Mouse (Mus musculus): ENCODE results near the gene Pde3b. TPM values are rescaled to one million over a fixed set of nuclear protein-coding genes. Genes with fewer than 3 reads are reported as not detected.
"Not testable (repeated sequence)": the region's sequence is repeated elsewhere in the genome, so short reads cannot be mapped to it uniquely, and the experiment has no call there.

Gene Pde3b
- polyA plus RNA-seq, 1 experiment, result 8.1 TPM

GRCm38 (mm10) chr7:114477884-114478283, 62.8 kb downstream of the Pde3b start:
- no peak for DNase-seq (ENCODE audit: extremely low spot score in 1 of 2, low spot score in 1 of 2)

GRCm38 (mm10) chr7:114478901-114479300, 63.8 kb downstream of the Pde3b start:
- no peak for DNase-seq (ENCODE audit: extremely low spot score in 1 of 2, low spot score in 1 of 2)

DNA sequence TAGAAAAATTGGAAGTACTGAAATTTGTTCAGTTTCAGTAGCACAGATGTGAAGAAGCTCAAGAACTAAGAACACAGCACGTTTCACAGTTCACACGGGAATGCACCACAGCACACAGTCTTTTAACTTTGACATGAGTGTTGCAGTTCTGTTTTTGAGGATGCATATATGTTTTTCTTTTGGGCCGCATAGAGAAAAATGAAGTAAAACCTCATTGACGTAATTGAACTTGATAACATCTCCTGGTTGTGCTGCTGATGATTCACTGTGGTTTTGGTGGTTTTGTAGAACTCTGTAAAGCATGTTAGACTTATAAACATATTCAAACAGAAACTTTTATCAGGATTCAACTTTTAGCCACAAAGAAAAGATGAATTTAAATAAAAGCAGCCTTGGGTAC, 64.7 kb downstream of the Pde3b start:
- no peak for DNase-seq (ENCODE audit: extremely low spot score in 1 of 2, low spot score in 1 of 2)

DNA sequence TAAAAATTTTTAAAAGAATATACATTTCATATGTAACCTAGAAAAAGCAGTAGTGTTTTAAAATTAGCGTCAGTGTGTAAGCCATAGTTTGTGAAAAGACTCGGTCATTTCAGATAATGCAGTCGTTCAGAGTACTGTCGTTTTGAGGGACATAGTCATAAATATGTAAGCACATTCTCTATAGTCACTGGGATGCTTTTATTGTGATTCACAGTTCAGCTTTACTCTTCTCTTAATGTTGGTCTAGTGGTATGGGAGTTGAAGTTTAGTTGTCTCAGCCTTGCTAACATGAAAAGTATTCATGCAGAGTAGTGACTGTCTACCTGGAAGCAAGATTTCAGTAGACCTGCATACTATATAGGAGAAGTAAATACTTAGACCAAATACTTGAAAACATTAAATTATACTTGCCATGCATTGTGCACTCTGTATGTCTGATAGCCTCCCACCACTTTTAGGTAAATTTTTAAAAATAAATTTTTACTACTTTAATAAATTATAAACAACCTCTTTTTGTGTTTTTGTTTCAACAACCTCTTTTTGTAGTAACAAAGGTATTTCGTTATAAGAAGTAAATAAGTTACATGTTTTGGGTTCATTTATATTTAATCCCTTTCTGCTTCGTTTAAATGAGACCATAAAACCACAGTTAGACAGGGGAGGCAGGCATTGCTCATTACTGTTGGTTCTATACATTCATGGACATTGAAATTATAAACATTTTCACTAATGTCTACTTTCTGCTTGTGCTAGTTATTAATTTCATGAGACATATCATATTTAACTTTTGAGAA, 65.3 kb downstream of the Pde3b start:
- no peak for DNase-seq (ENCODE audit: extremely low spot score in 1 of 2, low spot score in 1 of 2)

DNA sequence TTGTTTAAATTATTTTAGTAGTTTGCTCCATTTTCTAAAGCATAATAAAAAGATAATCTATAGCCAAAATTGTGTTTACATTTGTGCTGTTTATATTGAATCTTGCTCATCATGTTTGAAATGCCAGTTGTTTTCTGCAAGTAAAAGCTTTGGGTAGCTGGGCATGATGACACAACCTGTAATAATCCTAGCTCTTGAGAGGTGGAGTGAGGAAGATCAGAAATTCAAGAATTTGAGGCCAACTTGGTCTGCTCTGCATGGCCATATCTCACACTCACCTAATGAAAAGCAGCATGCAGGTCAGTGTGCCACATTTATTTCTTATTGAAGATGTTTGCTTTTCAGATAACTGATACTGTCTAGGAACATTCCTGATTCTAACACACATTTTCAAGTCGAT, 65.9 kb downstream of the Pde3b start:
- no peak for DNase-seq (ENCODE audit: extremely low spot score in 1 of 2, low spot score in 1 of 2)

DNA sequence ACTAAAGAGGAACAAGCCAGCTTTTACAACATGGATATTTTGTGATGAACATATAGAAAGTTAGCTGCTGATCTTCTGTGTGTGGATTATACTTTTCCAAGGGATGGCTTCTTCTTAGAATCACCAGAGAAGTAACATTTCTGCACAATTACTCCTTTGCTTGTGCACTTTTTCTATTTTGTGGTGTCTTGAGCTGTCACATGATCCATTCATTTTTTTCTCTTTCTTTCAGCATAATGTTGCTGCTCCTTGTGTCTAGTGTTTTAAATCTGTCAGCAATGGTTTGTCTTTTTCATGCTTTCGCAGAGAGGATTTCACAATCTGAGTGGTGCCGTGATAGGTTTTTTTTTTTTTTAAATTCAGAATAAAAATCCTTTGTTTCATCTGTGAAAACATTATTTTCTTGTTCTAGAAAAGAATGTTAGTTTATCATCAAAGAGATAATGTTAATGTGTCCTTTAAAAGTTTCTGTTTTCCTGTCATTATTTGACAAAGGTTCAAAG, 66.4 kb downstream of the Pde3b start:
- no peak for DNase-seq (ENCODE audit: extremely low spot score in 1 of 2, low spot score in 1 of 2)

GRCm38 (mm10) chr7:114492540-114492939, 77.5 kb downstream of the Pde3b start:
- no peak for DNase-seq (ENCODE audit: extremely low spot score in 1 of 2, low spot score in 1 of 2)

GRCm38 (mm10) chr7:114494033-114494432, 79.0 kb downstream of the Pde3b start:
- DNase-seq (ENCODE audit: extremely low spot score in 1 of 2, low spot score in 1 of 2), result peak; percentile 2 to 41

- DNase-seq (ENCODE audit: extremely low spot score in 1 of 2, low spot score in 1 of 2), result peak in 1 of 2 experiments; percentile 12
Observed at GRCm38 (mm10) chr7:114499293-114499692, 84.2 kb downstream of the Pde3b start.

DNA sequence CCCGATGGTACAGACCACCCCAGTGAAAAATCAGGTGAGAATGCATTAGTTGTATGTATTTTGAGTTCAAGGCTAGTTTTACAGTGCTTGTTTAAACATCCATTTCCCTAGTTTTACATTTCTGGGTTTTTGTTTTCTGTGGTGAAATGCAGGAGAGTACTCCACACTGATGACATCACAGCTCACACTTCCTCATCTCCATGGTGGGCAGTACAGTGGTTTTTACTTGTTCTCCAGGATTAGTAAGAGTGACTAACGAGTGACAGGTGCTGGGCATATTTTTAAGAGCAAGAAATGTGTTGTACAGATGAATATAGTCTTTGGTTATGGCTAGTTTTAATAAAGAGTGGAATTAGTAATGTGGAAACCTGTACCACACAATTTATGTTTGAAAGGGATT, 93.8 kb downstream of the Pde3b start:
- DNase-seq (ENCODE audit: extremely low spot score in 1 of 2, low spot score in 1 of 2), result no peak

DNA sequence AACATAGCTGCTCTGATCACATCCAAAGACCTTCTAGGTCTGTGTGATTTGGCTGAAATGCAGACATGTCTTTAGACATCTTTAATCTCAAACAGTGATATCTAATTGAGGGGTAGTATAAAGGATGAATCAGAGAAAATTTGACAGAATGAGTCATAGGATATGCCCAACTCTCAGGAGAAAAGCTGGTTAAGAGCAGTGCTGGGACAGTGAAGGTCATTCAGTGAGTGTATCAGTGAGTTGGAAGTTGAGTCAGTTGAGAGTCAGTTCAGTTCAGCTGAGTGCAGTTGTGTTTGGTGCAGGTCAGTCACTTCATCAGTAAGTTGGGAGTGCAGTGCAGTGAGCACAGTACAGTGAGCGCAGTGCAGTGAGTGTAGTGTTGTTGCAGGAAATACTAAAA, 105.0 kb downstream of the Pde3b start:
- no peak for DNase-seq (ENCODE audit: extremely low spot score in 1 of 2, low spot score in 1 of 2)

GRCm38 (mm10) chr7:114526245-114526644, 111.2 kb downstream of the Pde3b start:
- DNase-seq (ENCODE audit: extremely low spot score in 1 of 2, low spot score in 1 of 2), result no peak

DNA sequence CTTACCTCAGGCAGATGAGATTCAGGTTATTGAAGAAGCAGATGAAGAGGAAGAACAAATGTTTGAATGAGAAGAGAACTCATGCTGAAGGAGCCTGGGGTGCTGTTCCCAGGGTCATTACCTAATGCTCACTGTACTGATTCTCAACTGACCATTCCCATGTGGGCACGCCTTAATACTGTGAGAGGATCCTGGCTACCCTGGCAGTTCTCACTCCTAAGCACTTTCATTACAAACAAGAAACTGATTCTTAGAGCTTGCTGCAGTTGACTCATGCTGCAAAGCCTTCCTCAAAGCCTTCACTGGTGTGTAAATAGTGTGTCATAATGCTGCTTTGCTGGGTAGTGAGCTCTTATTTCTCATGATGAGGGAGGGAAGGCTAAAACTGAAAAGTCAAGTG, 121.1 kb downstream of the Pde3b start:
- DNase-seq (ENCODE audit: extremely low spot score in 1 of 2, low spot score in 1 of 2), result no peak

- peak; percentile 64 to 86 for DNase-seq (ENCODE audit: extremely low spot score in 1 of 2, low spot score in 1 of 2)
Observed at GRCm38 (mm10) chr7:114562531-114563241, 147.6 kb downstream of the Pde3b start, which contains the start of gene Cyp2r1. Gene Cyp2r1 (minus strand): TSS chr7:114562972.

DNA sequence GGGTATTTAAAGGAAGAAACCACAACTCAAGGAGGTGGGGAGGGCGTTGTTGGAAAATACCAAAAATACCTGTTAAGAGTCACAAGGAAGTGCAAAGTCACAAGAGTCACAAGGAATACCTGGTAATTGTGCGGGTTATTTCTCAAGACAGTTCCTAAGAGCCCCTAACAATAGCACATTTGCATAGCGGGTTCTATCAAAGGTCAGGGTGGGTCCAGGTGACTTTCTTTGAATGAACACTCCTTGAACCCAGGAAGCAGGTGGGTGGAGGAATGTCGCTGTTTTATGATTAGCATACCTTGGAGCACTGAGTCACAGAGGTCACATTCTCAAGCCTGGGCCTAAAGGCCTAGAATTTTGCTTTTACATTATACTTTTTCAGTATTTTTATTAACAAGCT, 158.8 kb downstream of the Pde3b start:
- not testable (repeated sequence) for DNase-seq (ENCODE audit: extremely low spot score in 1 of 2, low spot score in 1 of 2)

DNA sequence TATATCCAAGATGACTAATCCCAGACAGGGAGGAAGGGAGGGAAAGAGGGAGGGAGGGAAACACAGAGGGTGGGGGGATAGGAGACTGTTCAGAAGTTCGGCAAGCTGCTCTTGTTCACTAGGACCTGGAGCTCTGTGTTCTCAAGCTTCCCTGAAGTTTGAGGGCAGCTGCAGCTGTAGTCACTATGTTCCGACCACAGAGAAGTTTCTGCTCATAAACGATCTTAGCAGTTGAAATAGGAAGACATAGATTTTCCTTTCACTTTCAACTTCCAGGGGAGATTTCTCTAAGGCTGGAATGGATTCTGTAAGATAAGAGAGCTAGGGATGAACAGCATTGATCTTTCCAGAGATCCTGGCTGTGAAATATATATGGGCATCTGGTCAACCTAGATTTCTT, 161.8 kb downstream of the Pde3b start:
- no peak for DNase-seq (ENCODE audit: extremely low spot score in 1 of 2, low spot score in 1 of 2)

DNA sequence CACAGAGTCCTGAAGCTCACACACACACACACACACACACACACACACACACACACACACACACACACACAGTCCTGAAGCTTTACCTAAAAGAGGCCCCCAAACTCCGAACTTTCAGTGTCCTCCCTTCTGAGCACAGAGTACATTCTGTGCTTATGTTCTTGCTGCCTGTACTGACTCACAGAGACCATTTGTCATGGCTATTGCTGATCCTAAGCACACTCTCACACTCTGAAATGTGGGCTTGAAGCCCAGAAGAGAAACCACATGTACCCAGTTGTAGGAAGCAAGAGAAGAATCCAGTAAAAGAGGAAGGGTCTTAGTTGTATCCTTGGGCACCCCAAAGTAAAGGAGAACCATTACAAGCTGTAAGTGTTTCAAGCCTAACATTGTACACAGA, 162.6 kb downstream of the Pde3b start:
- no peak for DNase-seq (ENCODE audit: extremely low spot score in 1 of 2, low spot score in 1 of 2)

- DNase-seq (ENCODE audit: extremely low spot score in 1 of 2, low spot score in 1 of 2), result peak in 1 of 2 experiments; percentile 84
Observed at GRCm38 (mm10) chr7:114580426-114580825, 165.3 kb downstream of the Pde3b start.

DNA sequence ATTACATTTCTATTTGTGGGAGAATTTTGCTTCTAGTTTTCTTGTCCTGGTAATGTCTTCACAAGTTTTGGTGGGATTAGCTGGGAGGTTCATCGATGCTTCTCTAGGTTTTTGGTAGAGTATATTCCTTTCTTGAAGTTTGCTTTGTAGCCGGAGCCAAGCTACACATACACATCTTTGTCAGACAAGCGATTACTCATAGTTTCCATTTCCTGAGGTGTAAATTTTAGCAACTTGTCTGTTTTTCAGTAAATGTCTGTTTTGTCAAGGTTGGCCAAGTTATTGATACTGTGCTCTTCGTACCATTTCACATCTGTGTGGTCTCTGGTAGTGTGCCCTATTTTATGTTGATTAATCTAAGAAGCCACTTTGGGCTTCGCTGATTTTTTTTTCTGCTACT, 166.1 kb downstream of the Pde3b start:
- no peak for DNase-seq (ENCODE audit: extremely low spot score in 1 of 2, low spot score in 1 of 2)

GRCm38 (mm10) chr7:114582441-114582840, 167.4 kb downstream of the Pde3b start:
- DNase-seq (ENCODE audit: extremely low spot score in 1 of 2, low spot score in 1 of 2), result no peak

All from frontal cortex, adult 2 months (tissue).